Mouse (Mus musculus) ES-Bruce4 (cell line): ENCODE data around the gene Plekhg5.

Experiments used
- CTCF ChIP-seq: IDR thresholded peaks from one replicate; pipeline ENCODE4 v1.8.1; 2011; ENCODE audit warnings: low read depth, low read length
- POLR2A ChIP-seq: IDR thresholded peaks from one replicate; pipeline ENCODE4 v1.8.1; 2011; ENCODE audit warnings: low read length; ENCODE audit not compliant: insufficient read depth

DNA sequence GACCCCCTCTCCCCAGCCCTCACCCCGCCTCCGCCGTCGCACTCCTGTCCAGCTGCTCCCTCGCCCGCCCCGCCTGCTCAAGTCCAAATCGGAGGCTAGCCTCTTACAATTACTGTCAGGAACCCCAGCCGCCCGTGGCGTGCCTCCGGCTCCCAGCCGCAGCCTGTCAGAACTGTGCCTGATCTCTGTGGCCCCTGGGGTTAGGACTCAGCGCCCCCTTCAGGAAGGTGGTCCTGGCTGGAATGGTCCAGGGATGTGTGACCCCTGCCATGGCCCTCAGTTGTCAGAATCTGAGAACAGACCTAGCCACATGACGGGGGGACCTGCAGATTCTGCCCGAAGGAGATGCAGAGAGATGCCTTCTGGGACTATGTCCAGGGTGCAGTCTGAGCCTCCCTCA lies 41.8 kb downstream of the Plekhg5 start:
- TF ChIP-seq CTCF (peak; percentile 74), POLR2A (no peak)
